Comparison of ENCODE assay signal across 29 mouse cellular contexts in the genomic region with DNA sequence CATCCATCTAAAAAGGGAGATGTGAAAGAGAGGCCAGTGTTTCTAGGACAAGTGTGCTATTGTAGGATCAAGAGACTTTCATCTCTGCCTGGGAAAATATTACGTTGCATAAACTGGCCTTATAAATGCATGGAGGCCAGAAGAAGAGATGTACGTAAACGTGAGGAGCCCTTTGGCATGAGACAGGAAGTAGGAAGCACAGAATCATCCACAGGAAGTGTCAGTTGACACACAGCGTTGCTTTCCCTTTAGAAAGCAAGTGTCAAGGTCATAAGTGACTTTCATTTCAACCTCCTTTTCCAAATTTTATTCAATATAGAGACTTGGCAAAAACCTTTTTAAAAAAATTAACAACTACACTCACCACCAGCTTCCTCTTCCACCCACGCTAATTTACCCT.
DNase-seq lines count a peak whose midpoint lies in the region; ATAC-seq and TF ChIP-seq lines count a peak whose summit lies in the region.
"Had no signal": no experiment of that assay in that cellular context is flagged by ENCODE, and none has a peak within 500 bp of the region (broad histone marks: within the 10 kb centered on the region; RNA-seq: fewer than 3 reads in every experiment).

No protein-coding gene starts in this region.

- no peaks in the 10 kb centered on the region for H3K36me3 ChIP-seq in lung, postnatal 0 days (ENCODE audit: insufficient read depth, low read length)
- H3K36me3 ChIP-seq: embryonic facial prominence, embryonic 10.5 days; embryonic facial prominence, embryonic 15.5 days; hindbrain, embryonic 13.5 days; liver, embryonic 12.5 days; midbrain, embryonic 12.5 days; neural tube, embryonic 13.5 days had no signal

- no peak for ATAC-seq in lung, postnatal 0 days
- peak; percentile 65 for ATAC-seq in CD4-positive, CD25-positive, alpha-beta regulatory T cell, adult 4 months
- ATAC-seq in erythroid progenitor cell, adult 5-6 weeks (replicated peaks; ENCODE audit: low FRiP score, poor library complexity, severe bottlenecking), result no peak
- ATAC-seq: forebrain, embryonic 13.5 days; liver, embryonic 12.5 days had no signal

- no peak overlapping the region for H3K4me2 ChIP-seq in lung, postnatal 0 days (replicated peaks; ENCODE audit: low read depth, low read length)
- H3K4me2 ChIP-seq: embryonic facial prominence, embryonic 15.5 days; forebrain, embryonic 13.5 days; heart, embryonic 11.5 days; hindbrain, embryonic 13.5 days; liver, embryonic 12.5 days; midbrain, embryonic 12.5 days; neural tube, embryonic 13.5 days had no signal

- no peak overlapping the region for H3K9ac ChIP-seq in lung, postnatal 0 days (replicated peaks; ENCODE audit: low read depth)
- H3K9ac ChIP-seq: embryonic facial prominence, embryonic 15.5 days; forebrain, embryonic 13.5 days; hindbrain, embryonic 13.5 days; liver, embryonic 12.5 days; midbrain, embryonic 12.5 days; neural tube, embryonic 13.5 days had no signal

- no peaks in the 10 kb centered on the region for H3K27me3 ChIP-seq in lung, postnatal 0 days (replicated peaks; ENCODE audit: insufficient read depth, low read length)
- H3K27me3 ChIP-seq: embryonic facial prominence, embryonic 15.5 days; forebrain, embryonic 13.5 days; liver, embryonic 12.5 days; neural tube, embryonic 13.5 days had no signal

- H3K27ac ChIP-seq in lung, postnatal 0 days (ENCODE audit: low read length), result no peak overlapping the region
- H3K27ac ChIP-seq: embryonic facial prominence, embryonic 10.5 days; embryonic facial prominence, embryonic 15.5 days; forebrain, embryonic 13.5 days; hindbrain, embryonic 13.5 days; liver, embryonic 12.5 days; midbrain, embryonic 12.5 days; neural tube, embryonic 13.5 days had no signal

- no peaks in the 10 kb centered on the region for H3K9me3 ChIP-seq in lung, postnatal 0 days (ENCODE audit: low read length)
- H3K9me3 ChIP-seq: embryonic facial prominence, embryonic 10.5 days; embryonic facial prominence, embryonic 15.5 days; forebrain, embryonic 13.5 days; hindbrain, embryonic 13.5 days; liver, embryonic 12.5 days; midbrain, embryonic 12.5 days; neural tube, embryonic 13.5 days had no signal

- TF ChIP-seq EP300 in lung, postnatal 0 days (IDR thresholded peaks at IDR 0.05), result no peak

- no peak for TF ChIP-seq CTCF in lung, postnatal 0 days (IDR thresholded peaks at IDR 0.05)

- H3K4me3 ChIP-seq in lung, postnatal 0 days (ENCODE audit: low read depth, low read length), result no peak overlapping the region
- H3K4me3 ChIP-seq: embryonic facial prominence, embryonic 10.5 days; embryonic facial prominence, embryonic 15.5 days; forebrain, embryonic 13.5 days; hindbrain, embryonic 13.5 days; liver, embryonic 12.5 days; midbrain, embryonic 12.5 days; myocyte; neural tube, embryonic 13.5 days had no signal

- peak; percentile 7 for DNase-seq in lung, postnatal 0 days (ENCODE audit: low spot score)
- no peak for DNase-seq in lung, postnatal 10 days
- peak; percentile 4 for DNase-seq in induced T-regulatory cell, adult 2 months (ENCODE audit: low read depth)
- no peak for DNase-seq in ovary, postnatal 36 days (ENCODE audit: low spot score)
- DNase-seq in urinary bladder, postnatal 36 days (ENCODE audit: low spot score in 2 of 2), result no peak
- DNase-seq: adrenal gland, adult 8-10 months; B cell, adult 2 months; cerebellum, adult 8-10 months; cerebellum, postnatal 25 days; gastrocnemius, postnatal 25 days; heart, adult 18-20 months; heart, postnatal 4 days; kidney, adult 11 months; kidney, postnatal 4 days; left cerebral cortex, postnatal 4 days; lung, adult 18-20 months; lung, postnatal 14 days; thymus, postnatal 36 days had no signal

- H3K4me1 ChIP-seq in lung, postnatal 0 days (ENCODE audit: insufficient read depth, low read depth, low read length), result no peaks in the 10 kb centered on the region
- H3K4me1 ChIP-seq: embryonic facial prominence, embryonic 15.5 days; forebrain, embryonic 13.5 days; hindbrain, embryonic 13.5 days; liver, embryonic 12.5 days; midbrain, embryonic 12.5 days; neural tube, embryonic 13.5 days had no signal

- WGBS in lung, postnatal 0 days, result 51% methylated on average over 5 of the region's 5 CpGs

Comparison
In these comparisons a context has a peak if more than half of its experiments do, and no peak if none do; other contexts are left out.
1. DNase-seq: peak in lung, postnatal 0 days (single experiment) and induced T-regulatory cell, adult 2 months (single experiment); none in lung, postnatal 10 days (single experiment), ovary, postnatal 36 days (single experiment) and urinary bladder, postnatal 36 days (0 of 2).